Mouse (Mus musculus) ovary, postnatal 10 days (tissue): Measurements from ENCODE around the gene Jpt1.
"Not testable (repeated sequence)": the region's sequence is repeated elsewhere in the genome, so short reads cannot be mapped to it uniquely, and the experiment has no call there.

ENCODE experiments used
- DNase-seq: peaks from one replicate; pipeline ENCODE4 v3.0.0; 2022; ENCODE audit warnings: low spot score

The Jpt1 gene

DNA sequence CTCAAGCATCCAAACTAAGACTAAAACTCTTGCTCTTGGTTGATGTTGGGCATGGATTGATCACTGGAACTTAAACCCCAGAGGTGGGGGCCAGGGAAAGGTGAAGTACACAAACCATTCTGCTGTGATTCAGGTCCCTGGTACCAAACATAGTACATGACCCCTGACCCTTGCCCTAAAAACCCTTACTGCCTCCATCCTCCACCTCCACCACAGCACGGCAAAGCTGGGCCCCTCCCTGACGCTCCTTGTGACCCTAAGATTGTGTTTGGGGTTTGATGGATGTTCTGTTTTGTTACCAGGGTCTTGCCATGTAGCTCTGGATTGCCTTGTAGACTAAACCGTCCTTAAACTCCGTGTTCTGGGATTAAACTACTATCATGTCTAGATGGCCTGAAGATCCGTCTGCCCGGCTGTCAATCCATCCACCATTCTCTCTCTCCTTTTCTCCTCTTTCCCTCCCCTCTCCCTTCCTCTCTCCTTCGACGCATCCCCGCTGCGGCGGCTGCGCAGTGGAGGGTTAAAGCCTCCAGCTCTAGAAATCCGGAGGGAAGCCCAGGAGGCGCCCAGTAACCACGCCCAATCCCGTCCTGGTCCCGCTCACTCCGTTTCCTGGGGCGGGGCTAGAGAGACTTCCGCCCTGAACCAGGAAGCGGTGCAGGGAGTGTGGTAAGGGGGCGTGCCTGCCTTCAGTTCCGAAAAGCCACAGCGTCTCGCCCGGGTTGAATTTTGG is 39.0 kb downstream of the Jpt1 start, which contains the start of gene Armc7:
Gene Armc7, plus strand, starts transcription at position 643 of the 733 bp plus-strand sequence.
- peak; percentile 84 for DNase-seq

DNA sequence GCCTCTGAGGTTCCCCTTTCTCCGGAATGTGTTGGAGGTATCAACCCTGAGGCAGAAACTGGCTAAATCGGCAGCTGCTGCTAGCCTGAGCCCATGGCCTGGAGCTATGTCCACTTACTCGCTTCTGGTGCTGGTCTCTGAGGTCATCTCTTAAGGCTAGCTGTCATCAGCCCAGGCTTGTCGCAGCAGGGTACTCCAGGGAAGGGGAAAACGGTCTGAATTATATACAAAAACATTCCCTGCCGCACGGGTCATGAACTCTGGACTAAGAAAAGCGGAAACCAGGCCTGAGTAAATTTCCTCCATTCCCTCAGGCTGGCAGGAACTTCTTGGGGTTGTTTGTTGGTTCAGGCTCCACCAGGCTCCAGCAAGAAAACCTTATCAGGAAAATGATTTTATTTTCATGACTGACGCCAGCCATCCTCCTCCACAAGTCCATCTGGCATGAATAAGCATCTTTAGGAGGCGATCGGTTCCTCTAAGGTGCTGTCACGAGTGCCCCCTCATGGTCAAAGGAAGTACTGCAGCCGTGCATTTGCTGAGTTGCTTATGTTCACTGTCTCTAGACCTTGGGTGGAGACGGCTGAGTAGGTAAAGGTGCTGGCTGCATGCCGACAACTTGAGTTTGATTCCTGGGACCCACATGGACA is 40.4 kb downstream of the Jpt1 start:
- peak; percentile 95 for DNase-seq

DNA sequence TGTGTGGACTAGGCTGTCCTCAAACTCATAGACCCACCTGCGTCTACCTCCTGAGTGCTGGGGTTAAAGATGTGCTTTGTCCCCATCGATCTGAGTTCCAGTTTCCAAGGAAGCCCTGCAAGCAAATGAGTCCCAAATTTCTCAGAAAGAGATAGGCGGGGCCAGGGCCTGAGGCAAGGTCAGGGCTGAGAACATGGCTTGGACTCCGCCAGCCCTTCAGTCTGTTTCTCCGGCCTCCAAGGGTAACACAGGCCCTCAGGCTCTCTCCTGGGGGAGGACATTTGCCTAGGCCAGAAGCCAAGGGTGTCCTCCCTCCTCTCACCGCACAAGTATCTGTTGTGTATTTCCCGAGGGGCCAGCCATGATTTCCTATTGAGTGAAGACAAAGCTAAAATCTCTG is 42.0 kb downstream of the Jpt1 start:
- DNase-seq, result no peak

DNA sequence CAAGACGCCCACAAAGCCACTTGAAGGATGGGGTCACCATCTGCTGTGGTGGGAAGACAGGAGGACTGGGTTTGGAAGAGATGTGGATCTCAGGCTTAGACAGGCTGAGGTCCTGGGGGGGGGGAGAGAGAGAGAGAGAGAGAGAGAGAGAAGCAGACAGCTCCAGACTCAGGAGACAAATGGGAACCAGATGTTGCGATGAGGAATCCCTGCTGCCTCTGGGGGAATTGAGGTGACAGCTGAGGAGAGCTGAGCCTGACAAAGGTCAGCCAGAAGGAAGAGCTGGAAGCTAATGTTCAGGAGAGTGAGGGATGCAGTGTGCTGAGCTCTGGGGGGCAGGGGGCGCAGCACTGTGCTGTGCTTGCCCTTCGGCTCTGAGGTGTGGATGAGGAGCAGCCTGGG is 47.0 kb downstream of the Jpt1 start:
- no peak for DNase-seq

DNA sequence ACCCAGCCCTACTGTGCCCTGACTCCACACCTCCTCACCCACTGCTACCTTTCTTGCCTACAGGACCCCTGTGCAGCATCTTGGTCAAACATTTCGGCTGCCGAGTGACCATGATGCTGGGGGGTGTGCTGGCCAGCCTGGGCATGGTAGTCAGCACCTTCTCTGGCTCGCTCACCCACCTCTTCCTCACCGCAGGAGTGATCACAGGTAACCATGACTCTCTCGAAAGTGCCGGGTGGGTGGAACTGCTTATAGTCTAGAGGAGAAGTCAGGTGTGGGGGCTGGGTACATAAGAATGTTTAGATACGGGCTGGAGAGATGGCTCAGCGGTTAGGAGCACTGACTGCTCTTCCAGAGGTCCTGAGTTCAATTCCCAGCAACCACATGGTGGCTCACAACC is 49.3 kb downstream of the Jpt1 start:
- DNase-seq, result no peak

DNA sequence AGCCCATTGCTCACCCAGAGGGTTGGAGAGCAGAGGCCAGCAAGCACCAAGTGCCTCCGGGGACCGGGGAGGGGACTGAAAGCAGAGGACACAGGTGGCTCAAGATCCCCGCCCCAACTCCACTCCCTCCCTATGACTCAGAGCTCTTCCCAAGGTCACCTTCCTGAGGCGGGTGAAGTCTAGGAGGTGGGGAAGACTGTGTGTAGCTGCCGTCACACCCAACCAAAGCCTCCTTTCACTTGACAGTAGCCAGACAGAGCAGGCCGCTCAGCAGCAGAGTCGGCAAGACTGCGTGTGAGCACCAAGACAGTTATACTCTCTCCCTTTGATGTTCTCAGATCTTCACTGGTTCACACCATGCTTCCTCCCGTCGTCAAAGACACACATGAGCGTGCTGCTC is 50.8 kb downstream of the Jpt1 start:
- no peak for DNase-seq

DNA sequence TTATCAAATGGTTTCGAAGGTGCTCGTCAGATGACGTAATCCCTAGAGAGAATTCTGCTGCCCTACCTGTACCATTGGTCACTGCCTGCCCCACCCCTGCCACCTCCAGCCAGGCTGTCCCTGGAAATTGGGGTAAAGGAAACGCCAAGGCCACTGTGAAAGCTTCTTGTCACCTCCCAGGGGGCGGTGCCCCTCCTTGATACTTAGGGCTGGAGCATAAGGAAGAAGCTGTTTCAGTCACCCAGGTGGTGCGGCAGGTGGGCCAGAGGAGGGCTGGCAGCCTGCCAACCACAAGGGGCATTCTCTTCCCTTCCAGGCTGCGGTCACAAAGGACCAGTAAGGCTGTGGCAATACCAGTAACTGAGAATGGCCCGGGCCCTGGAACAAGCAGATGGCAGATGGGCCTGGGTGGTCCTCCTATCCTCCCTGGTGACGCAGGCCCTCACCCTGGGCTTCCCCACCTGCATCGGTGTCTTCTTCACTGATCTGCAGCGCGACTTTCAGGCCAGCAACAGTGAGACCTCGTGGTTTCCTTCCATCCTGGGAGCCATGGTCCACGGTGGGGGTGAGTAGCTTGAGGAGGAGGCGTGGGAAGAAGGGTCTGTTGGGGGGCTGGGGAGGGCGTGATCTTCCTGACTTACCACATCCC is 51.8 kb downstream of the Jpt1 start, which contains the start of gene Slc16a5:
Gene Slc16a5, plus strand, starts transcription at position 232 of the 649 bp plus-strand sequence.
- DNase-seq, result no peak

DNA sequence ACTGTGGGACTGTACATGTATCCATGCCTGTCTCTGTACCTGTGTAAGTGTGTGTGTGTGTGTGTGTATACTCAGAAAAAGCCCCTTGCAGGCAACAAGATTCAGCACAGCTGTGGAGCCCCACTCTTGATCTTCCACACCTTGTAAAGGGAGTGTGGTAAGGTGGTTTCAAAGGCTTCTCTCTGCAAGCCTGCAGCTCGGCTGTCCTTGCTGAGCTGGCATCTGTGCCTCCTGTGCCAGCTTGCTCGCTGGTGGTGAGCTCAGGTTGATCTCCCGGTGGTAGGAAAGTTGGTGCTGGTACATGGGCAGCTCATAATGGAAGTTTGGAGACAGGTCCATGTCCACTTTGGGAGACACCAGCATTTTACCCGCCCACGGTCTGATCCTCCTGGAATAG is 52.3 kb downstream of the Jpt1 start:
- DNase-seq, result no peak

DNA sequence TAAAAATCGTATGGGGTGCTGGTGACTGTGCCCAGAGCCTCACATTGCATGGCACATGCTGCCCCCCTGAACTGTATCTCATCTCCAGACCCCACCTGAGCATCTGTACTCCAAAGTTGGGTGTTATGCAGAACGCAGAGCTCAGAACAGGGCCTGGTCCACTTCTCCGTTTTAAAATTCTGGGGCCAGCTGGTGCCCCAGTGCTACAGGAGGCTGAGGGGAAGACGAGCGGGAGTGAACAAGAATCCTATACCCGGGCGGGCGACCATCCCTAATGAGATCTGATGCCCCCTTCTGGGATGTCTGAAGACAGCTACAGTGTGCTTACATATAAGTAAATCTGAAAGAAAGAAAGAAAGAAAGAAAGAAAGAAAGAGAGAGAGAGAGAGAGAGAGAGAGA is 53.2 kb downstream of the Jpt1 start:
- no peak for DNase-seq

DNA sequence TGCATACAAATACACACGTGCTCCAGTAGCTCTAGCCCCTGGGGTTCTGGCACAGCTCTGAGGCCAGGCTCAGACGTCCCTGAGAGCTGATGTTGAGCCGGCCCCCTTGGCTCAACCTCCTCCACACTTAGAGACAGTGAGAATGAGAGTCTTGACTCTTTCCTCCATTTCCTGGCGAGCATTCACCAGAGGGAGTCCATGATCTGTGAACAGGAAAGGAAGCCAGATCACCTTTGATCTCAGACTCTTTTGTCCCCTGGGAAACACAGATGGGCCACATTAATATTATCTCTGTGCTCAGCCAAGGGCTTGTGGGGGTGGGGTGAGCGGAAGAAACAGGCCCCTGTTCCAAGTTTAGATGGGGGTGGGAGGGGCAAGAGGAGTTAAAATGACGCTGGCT is 56.8 kb downstream of the Jpt1 start:
- DNase-seq, result no peak

DNA sequence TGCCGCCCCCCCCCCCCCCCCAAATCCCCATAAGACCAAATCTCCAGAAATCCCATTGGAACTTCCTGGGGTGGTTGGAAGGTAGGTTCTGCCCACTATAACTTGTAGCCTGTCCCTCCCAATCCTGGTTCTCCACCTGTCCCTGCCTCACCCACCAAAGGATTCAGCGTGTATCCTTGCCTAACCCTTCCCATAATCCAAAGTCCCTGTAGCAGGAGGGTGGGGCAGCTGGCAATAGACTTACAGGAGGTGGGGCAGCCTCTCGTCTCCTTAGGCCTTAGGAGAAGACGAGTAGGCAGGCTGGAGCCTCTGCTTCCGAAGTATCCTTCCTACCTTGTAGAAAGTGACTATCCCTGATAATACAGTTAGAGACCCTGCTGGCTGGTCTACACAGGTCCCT is 58.0 kb downstream of the Jpt1 start:
- DNase-seq, result no peak

DNA sequence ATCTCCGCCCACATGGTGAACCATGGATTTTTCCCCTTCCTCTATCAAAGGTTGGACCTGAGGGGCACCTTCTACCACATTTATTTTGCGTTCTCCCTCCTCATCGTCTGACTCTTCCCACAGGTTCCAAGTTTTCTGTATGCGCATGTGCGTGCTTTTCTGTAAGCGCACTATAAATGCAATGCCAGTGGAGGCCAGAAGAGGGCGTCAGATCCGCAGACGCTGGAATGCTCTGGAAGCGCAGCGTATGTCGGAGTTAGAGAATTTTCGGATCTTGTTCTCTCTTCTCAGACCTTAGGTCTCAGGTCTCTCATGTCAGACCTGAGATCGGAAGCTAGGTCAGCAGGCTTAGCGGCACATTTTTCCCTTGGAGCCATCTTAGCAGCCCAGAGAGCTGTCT is 58.6 kb downstream of the Jpt1 start:
- DNase-seq, result no peak

DNA sequence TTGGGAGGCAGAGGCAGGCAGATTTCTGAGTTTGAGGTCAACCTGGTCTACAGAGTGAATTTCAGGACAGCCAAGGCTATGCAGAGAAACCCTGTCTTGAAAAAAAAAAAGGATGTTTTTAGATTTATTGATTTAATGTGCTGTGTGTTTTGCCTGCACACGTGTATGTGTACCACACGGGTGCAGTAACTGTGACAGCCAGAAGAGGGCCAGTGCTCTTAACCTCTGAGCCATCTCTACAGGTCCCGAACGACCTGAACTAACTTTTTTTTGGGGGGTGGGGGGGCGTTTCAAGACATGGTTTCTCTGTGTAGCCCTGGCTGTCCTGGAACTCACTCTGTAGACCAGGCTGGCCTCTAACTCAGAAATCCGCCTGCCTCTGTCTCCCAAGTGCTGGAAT is 59.4 kb downstream of the Jpt1 start:
- DNase-seq, result not testable (repeated sequence)

DNA sequence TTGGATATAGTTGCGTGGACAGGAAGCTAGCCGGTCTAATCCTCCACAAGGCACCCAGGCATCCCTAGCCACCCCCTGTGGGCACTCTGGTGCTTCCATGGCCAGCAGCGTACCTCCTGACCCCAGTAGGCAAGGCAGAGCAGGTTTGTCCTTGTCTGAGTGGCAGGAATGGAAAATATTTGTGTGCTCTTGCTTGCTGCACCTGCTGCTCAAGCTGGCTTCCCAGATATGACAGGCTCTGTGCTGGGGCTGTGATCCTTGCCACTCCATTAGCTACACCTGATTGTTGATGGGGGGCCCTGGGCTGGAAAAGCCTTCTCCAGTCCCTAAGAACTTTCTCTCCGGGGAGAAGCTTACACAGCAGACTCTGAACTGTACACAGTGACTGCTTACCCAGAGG is 60.9 kb downstream of the Jpt1 start:
- DNase-seq, result no peak

DNA sequence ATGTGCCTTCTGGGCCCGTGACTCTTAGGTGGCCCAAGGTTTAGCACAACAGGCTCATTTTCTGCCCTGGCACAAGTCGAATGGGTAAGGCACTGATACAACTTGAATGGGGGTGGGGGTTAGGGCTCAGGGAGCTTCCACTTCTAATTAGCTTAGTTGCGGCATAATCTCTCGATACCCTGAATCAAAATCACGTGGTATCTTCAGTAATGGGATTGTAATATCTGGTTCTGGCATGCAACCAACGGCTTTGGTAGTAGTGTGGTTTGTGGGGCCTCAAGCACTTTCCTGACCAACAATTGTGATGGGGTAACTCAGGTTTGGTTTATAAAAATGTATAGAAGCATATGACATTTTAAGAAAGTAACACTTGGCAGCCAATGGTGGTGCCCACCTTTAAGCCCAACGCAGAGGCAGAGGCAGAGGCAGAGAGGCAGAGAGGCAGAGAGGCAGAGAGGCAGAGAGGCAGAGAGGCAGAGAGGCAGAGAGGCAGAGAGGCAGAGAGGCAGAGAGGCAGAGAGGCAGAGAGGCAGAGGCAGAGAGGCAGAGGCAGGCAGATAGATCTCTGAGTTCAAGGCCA is 61.8 kb downstream of the Jpt1 start:
- DNase-seq, result no peak

DNA sequence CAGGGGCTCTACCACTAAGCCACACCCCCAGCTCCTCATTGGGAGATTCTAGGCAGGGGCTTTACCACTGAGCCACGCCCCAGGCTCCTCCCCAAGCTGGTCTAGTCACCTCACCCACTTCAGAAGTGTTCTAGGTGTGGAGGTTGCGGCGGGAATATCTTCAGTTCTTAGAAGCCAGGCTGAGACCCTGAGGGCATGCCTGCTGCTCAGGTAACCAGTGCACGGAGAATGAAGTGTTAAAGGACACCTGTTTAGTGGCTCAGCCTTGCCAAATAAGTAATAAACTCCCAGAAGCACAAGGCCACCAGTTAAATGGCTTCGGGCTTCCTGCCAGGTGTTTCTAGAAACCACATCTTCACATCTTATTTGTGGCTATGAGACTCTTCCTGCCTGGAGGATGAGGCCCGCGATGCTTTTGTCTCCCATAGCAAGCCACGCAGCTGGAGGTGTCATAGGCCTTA is 62.4 kb downstream of the Jpt1 start:
- DNase-seq, result no peak

DNA sequence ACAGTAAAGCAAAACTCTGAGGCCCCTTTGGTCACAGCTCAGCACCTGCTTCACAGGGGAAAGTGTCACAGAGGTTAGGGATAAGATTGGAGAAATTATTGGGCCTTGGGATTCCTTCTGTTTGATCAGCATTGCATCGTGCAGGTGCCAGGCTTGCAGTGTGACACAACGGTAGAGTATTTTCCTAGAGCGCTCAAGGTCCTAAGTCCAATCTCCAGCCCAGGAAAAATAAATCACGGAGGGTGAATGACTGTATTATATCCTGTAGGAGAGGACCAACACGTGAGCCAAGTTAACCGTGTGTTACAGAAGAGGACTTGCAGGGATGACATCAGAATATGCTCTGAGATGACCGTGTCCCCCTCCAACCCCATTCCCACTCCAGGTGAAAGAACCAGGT is 64.0 kb downstream of the Jpt1 start:
- DNase-seq, result no peak

DNA sequence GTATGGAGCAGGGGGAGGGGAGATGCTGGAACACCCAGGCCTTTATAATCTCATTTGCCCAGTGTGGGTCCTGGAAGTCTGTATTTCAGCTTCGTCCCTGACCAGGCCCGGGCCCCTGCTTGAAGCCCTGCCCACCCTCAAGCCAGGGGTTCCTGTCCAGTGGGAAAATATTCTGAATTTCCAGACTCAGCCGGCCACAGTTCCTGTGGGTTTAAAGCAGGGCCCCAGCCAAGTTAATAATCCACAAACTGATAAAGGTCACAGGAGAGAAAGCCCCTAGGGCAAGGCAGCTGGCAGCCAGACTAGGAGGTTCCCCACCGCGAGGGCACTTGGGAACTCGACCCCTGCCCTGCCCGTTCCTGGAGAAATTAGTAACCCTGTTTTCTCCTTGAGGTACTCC is 65.2 kb downstream of the Jpt1 start:
- DNase-seq, result no peak

DNA sequence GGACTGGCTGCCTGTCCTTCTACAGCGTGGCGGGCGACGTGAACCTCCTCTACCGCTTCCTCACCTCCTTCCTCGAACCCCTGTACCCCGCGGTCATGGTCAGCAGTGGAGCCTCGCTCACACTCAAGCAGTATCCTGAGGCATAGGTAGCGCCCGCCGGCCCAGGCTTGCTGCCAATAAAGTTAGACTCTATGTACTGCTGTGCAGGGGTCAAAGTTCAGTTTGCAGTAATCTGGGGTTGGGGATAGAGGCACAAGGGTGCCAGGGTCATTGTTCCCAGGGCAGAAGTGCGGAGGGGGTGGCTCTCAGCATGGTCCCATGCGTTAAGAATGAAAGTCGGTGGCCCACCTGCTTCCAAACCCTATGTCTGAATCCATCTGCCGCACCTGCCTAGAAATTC is 66.1 kb downstream of the Jpt1 start:
- no peak for DNase-seq
